Mouse (Mus musculus): ENCODE measurements around the gene Sgms1. TPM values are rescaled to one million over a fixed set of nuclear protein-coding genes. Genes with fewer than 3 reads are reported as not detected.

Gene Sgms1
- polyA plus RNA-seq, 1 experiment, result 22.2 TPM

DNA sequence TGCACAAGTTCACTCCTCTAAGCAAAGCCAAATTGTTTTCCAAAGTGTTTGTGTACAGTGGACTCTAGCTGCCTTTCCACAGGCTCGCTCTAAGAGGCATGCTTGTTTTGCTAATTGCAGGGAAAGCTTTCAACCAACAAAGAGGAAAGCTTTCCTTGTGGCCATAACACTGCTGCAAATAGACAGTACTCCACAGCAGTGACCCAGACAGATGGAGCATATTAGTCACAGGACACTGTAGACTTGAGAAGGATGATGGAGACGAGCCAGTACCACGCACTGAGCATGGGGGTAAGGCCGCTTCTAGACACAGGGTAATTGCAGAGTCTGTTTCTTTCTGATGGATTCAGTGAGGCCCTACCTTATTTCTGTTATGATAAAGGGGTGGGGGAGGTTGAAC is 33.3 kb downstream of the Sgms1 start:
- no peak for DNase-seq (ENCODE audit: low spot score)

- no peak for DNase-seq (ENCODE audit: low spot score)
Measured at GRCm38 (mm10) chr19:32353447-32353846, 36.1 kb downstream of the Sgms1 start.

DNA sequence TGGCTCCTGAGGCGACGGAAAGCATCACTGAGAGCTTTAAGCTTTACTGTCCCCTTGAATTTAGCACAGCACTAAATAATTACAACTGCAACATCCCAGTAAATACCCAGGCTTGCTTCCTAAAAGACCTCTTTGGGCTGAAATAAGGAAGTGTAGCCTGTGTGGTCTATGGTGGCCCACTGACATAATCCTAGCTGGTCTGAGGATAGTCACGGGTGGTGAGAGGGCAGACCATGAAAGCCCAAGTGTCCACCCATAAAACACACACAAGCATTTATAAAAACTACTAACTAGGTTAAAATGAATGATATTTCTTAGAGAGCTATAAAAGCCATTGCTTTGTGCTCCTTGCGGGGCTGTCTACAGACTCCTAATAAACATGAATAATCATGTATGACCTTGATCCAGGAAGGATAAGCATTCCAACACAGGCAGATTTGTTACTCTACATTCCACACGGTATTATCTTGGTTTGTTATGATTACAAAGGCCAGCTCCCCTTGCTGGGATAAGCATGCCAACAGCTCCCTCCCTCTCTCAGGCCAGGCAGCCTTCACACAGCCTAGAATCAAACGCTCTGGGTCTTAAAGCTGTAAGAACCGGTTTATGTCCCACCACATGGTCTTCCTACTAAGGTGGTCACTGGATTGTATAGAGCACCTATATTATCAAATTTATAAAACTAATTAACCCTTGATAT is 40.4 kb downstream of the Sgms1 start:
- no peak for DNase-seq (ENCODE audit: low spot score)

DNA sequence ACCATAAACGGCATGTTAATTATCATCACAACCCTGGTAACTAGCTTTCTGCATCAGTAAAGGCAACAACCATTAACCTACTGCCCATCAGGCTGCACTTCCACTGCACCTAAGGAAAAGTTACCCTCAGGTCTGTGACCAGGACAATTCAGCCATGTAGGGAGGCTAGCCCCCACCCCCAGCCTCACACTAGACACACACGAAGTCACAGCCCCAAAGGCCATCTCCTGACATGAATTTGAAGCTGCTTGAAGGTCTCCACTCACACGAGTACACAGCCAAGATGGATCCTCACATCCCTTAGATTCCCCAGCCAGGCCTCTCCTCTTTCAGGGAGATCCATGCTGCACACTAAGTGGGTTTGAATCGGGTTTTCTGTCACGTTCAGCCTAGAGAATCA is 42.0 kb downstream of the Sgms1 start:
- DNase-seq (ENCODE audit: low spot score), result no peak

GRCm38 (mm10) chr19:32346624-32347341 is 42.7 kb downstream of the Sgms1 start:
- DNase-seq (ENCODE audit: low spot score), result no peak

DNA sequence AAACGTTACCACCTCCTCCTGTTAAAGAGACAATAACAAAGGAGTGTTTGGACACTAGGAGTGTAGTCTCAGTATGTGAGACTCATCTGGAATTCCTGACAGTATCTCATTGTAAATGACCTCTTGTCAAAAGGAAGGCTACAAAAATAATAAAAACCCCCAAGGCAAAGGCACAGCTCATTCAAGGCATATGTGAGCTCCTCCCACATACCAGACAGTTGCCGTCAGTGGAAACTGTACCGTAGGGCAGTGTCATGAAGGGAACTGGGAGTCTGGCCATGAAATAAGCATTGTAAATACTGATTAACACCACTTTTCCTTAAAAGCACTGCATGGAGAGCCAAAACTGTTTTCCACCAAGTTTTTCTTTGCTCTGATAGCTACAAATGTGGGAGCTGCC is 43.3 kb downstream of the Sgms1 start:
- no peak for DNase-seq (ENCODE audit: low spot score)

DNA sequence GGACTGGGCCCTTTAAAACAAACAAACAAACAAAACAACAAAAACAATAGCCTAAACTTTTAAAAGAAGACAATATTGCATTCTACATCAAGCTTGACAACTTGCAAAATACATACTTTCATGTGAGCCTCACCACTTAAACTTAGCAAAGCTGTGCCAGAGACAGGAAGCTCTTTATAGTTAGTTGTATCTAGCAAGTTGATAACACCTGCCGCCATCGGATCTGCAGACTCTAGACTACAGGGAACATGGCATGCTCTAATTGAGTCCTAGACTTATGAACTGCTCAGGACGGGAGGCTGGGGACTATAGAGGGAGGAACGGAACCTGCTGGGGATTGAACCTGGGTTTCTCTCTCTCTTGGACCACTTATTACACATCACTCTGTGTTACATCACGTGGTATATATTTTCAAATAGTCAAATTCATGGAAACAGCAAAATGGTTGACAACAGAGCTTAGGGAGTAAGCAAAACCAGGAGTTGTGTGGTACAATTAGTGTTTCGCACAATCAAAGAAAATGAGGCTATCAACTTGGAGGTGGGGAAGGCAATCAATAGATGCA is 44.3 kb downstream of the Sgms1 start:
- DNase-seq (ENCODE audit: low spot score), result no peak

DNA sequence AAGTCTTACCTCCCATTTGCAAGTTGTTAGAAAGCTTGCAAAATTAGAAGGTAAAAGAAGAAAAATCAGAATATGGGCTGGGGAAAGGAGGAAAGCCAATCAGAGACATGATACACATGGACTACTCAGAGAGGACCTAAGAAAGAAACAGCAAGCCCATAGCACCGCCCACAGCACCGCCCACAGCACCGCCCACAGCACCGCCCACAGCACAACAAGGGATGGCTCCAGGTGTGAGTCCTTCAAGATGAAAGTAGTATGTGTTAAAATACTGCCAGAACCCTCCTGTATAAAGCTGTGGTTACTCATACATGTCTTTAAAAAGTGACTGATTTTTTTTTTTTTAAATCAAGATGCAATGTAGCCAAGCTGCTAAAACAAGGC is 44.8 kb downstream of the Sgms1 start:
- DNase-seq (ENCODE audit: low spot score), result no peak

DNA sequence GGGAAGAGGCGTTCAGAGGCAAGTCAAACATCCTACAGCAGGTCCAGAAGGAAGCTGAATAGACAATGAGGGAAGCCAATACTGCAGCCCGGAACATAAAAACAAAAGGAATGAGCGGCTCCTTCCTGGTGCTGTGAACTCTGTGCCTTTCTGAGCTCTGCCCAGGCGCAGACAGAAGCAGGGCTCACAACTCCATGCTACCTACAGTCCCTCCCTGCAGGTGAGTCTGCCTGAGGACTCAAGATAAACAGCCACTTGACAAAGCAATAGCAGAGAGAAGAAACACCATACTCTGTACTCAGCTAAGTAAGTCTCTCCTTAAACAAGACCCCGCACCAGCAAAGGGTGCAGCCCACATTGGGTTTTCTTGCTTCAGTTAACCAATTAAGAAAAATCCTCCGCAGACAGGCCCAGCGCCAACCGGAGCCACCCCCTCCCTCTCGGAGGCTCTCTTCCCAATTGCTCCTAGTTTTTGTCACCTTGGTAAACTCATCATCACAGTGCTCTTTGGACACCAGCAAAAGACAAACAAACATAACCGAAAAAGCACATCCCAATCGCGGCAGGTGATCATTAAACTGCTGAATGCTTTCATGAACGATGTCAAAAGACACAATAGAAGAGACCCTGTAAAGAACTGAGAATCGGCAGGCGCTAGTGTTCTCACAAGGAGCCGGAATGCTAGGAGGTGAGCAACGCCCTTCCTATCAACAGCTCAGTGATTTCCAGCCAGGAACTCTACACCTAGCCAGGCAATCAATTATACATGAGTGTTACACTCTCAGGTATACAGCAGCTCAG is 45.4 kb downstream of the Sgms1 start:
- DNase-seq (ENCODE audit: low spot score), result no peak

DNA sequence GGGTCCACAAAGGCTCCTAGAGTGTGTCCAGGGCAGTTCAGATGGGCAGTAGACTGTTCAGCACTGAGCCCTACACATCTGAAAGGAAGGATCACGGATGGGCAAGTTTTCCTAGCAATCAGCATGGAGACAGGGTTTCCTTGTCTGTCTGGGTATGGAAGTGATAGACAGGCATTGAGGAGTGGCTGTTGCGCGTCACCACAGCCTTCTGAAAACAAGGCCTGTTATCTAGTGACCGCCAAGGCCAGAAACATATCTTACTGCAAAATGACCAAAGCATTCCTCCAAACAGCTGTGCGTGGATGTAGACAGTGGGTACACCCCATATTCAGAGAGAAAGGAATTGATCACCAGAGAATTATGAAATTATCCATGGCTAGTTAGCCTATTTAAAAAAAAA is 47.1 kb downstream of the Sgms1 start:
- DNase-seq (ENCODE audit: low spot score), result no peak

GRCm38 (mm10) chr19:32341091-32341490 is 48.4 kb downstream of the Sgms1 start:
- no peak for DNase-seq (ENCODE audit: low spot score)

DNA sequence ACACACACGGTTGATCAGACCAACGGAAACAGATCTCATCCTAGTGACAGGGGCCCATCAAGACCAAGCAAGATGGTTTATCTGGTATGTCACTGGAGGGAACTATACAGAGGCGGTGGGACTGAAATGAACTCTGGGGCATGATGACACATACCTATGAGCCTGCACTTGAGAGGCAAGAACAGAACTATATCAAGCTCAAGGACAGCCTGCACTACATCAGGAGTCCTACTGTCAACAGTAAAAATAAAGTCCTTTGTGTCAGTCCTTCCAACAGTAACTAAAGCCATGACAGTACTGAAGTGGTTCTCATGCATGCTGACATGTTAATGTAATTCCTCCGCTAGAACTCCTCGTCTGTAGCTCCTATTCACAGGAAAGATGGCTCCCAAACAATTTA is 49.3 kb downstream of the Sgms1 start:
- no peak for DNase-seq (ENCODE audit: low spot score)

- no peak for DNase-seq (ENCODE audit: low spot score)
Measured at GRCm38 (mm10) chr19:32337708-32338107, 51.8 kb downstream of the Sgms1 start.

DNA sequence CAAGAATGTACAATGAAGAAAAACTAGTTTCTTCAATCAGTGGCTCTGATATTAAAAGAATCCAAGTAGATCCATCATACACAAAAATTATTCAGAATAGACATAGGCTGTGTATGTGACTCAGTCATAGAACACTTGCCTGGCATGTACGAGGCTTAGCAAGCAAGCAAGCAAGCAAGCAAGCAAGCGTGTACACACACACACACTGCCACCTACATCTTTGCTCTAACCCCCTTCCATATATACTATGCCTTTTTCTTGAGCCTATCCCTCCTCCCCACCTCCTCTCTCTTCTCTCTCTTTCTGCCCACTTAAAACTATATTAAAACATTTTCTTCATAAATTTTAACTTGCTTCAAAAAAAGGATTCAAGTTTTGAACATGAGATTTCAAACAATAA is 54.8 kb downstream of the Sgms1 start:
- no peak for DNase-seq (ENCODE audit: low spot score)

DNA sequence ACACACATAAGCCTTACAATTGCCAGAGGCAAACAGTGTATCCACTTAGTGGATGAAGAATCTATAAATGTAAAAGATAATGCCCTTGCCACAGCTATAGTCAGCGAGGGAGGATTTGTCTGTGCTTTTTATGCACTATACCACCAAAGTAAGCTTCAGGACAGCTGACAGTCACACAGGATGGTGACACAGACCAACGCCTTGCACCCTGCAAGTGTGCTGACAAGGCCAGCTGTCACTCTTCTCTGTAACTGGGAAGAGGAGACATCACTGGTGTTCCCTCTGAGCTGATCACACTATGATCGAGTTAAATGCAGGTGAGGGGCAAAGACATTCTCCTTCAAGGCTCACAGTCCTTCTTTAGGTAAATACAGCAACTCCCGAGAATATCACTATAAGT is 56.0 kb downstream of the Sgms1 start:
- no peak for DNase-seq (ENCODE audit: low spot score)

DNA sequence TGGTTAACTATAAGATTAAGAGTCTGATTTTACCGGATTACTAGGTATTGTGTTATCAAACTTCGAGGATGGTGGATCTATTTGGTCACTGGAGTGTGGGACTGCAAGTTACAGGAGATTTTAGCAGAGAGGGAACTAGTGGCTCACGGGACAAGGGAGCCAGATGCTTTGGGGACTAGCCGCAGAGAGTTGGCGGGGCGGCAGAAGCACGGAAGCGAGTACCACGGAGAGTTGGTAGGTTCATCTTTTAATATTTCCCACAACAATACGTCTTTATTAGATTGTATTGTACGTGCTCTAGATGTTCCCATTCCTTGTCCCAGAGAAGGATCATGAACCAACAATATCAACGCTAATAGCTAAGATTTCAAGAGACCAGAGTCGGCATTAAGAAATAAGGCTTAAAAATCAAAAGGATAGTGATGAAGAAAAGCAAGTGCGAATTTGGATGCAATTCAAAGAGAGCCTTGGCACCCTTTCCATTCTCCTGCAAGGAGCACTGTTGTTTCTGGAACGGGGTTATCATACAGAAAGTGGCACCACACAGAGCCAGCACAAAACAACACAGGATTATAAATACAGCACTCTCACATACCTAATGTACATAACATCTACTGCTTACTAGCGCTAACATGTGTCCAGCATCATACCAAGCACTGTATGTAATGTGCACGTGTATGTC is 56.6 kb downstream of the Sgms1 start:
- no peak for DNase-seq (ENCODE audit: low spot score)

DNA sequence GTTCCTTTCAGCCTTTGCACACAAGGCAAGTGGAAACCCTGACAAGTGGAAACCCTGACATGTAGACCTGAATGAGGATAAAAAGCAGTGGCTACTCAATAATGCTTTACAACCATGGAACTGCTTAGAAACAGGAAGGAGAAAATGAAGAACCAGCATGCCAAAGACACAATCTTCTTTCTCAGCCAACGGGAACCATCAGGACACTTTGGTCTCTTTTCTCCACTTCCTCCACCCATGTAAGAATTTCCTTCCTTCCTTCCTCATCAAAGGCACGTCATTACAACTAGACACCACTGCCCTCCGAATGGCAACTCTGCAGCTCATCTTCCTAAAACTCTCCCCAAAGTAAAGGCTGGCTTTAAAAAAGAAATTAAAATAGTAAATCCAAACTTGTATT is 59.3 kb downstream of the Sgms1 start:
- no peak for DNase-seq (ENCODE audit: low spot score)

DNA sequence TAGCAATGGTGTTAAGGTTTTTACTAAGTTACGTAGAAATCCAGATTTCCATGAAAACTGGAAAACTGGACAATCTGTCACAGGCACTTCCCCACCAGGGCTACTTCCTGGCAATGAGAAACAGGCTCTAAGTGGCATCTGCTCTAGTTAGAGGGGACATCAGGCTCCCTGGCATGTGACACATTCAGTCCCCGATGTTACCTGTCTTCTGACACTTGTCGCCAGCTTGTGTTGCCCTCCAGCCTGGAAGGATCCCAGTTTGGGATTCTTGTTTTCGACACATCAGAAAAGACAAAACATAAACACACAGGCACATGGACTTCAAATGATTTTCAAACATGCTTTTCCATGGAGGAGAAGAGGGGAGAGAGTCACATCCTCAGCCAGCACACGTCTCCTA is 60.0 kb downstream of the Sgms1 start:
- DNase-seq (ENCODE audit: low spot score), result no peak

DNA sequence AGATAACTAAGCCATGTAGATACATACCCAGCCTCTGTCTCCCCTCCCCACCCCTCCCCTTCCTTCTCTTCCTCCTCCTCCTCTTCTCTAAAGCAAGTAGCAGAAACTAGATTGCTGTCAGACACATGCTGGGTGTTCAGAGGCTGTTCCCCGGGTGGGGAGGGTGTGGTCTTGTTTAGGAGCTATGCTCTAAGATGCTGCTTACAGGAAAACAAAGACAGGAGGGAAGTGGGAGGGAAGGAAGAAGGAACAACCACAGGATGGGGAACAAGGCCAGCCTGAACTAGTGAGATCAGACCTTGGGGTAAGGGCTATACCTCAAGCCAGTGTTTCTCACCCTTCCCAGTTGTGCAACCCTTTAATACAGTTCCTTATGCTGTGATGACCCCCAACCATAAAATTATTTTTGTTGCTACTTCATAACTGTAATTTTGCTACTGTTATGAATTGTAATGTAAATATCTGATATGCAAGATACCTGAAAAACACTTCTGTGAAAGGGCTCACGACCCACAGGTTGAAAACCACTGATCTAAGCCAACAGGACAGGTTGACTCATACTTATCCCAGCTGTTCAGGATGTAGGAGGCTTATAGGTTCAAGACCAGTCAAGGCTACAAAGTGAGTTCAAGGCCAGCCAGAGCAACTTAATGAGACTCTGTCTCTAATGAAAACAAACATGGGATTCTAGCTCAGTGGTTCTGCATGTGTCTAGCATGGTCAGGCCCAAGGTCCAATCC is 61.3 kb downstream of the Sgms1 start:
- DNase-seq (ENCODE audit: low spot score), result no peak

DNA sequence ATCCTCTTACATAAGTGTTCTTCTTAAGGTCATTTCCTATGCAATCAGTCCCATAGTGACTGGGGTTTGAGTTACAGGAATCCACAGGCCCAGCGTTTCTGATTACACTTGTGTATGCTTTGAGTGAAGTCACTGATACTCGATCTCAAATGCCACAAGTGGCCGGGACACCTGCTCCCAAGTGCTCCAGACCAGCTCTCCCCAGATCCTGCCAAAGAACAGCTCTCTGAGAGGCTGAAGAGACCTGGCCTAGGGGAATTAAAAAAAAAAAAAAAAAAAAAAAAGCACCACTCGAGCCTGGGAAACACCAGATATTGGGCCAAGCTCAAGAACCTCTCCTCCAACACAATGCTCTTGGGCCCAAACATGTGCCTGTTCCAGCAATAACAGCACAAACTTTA is 62.9 kb downstream of the Sgms1 start:
- no peak for DNase-seq (ENCODE audit: low spot score)

DNA sequence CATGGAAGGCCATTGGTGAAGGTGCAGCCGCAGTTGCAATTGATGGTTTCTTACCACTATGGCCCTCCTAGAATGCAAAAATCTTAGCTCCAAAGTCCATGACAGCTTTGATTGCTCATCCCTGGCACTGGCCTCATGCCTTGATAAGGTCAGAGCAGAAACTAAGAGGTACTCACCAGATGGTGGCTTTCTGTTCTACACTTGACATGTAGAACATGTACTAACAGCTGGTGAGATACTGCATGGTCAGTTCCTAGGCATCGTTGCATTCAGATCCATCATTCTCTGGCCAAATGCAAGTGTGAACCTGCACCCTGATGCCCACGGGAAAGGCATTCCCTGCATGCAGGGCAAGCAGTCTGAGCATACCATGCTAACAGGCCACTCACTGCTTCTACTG is 63.4 kb downstream of the Sgms1 start:
- no peak for DNase-seq (ENCODE audit: low spot score)

All from urinary bladder, adult 2 months (tissue).